Mouse (Mus musculus) testis, adult 2 months (tissue): ENCODE measurements around the gene Krtap10-10. TPM values are rescaled to one million over a fixed set of nuclear protein-coding genes. Genes with fewer than 3 reads are reported as not detected.

Source experiments
- H3K27ac ChIP-seq: fragments of 200-500 bp; 2 replicates; pipeline ENCODE4 v1.5.1; 2012; ENCODE audit warnings: low read depth, low read length; ENCODE audit not compliant: control insufficient read depth, insufficient read depth
- H3K27me3 ChIP-seq: fragments of 200-500 bp; 2 replicates; pipeline ENCODE4 v1.6.1; 2012; ENCODE audit warnings: mild to moderate bottlenecking, low read length, moderate library complexity; ENCODE audit not compliant: control insufficient read depth, insufficient read depth
- H3K36me3 ChIP-seq: fragments of 200-500 bp; 2 replicates; pipeline ENCODE4 v1.6.1; 2012; ENCODE audit warnings: mild to moderate bottlenecking, low read length; ENCODE audit not compliant: control insufficient read depth, insufficient read depth
- H3K4me1 ChIP-seq: fragments of 200-500 bp; 2 replicates; pipeline ENCODE4 v1.6.1; 2012; ENCODE audit warnings: low read length; ENCODE audit not compliant: control insufficient read depth, insufficient read depth
- H3K4me3 ChIP-seq: fragments of 200-500 bp; 2 replicates; pipeline ENCODE4 v1.5.1; 2012; ENCODE audit warnings: low read depth, mild to moderate bottlenecking, low read length, moderate library complexity, mixed read lengths; ENCODE audit not compliant: control insufficient read depth
- CTCF ChIP-seq: fragments of 200-500 bp; IDR thresholded peaks from 2 replicates; pipeline ENCODE4 v1.5.1; 2012; ENCODE audit warnings: low read depth, mild to moderate bottlenecking, inconsistent platforms, low read length, moderate library complexity; ENCODE audit not compliant: control insufficient read depth, insufficient read depth, insufficient replicate concordance
- POLR2A ChIP-seq: fragments of 200-500 bp; IDR thresholded peaks from 2 replicates; pipeline ENCODE4 v1.6.1; 2012; ENCODE audit warnings: low read depth, mild to moderate bottlenecking, inconsistent platforms, low read length, moderate library complexity; ENCODE audit not compliant: control insufficient read depth
- polyA plus RNA-seq: library from polyadenylated mRNA; depleted of rRNA; stranded (reverse); fragments of >200 nt; gene quantifications from 2 replicates; pipeline ENCODE4 v1.2.3, GENCODE M21; 2012; rRNA removed

Gene Krtap10-10
- polyA plus RNA-seq, 1 experiment, result not detected

GRCm38 (mm10) chr10:77867546-77867945 lies 31.8 kb downstream of the Krtap10-10 start:
- Histone ChIP-seq H3K4me1 (no peaks in the 10 kb centered on the region), H3K36me3 (no peaks in the 10 kb centered on the region), H3K27ac (no peak overlapping the region), H3K27me3 (no peaks in the 10 kb centered on the region), H3K4me3 (no peak overlapping the region)
- TF ChIP-seq CTCF (no peak), POLR2A (no peak)

GRCm38 (mm10) chr10:77869651-77870050 lies 33.9 kb downstream of the Krtap10-10 start:
- no peak overlapping the region for H3K4me3 ChIP-seq
- H3K4me1 ChIP-seq, result no peaks in the 10 kb centered on the region
- H3K27me3 ChIP-seq, result no peaks in the 10 kb centered on the region
- H3K27ac ChIP-seq, result no peak overlapping the region
- TF ChIP-seq POLR2A, result no peak
- no peak for TF ChIP-seq CTCF
- no peaks in the 10 kb centered on the region for H3K36me3 ChIP-seq

DNA sequence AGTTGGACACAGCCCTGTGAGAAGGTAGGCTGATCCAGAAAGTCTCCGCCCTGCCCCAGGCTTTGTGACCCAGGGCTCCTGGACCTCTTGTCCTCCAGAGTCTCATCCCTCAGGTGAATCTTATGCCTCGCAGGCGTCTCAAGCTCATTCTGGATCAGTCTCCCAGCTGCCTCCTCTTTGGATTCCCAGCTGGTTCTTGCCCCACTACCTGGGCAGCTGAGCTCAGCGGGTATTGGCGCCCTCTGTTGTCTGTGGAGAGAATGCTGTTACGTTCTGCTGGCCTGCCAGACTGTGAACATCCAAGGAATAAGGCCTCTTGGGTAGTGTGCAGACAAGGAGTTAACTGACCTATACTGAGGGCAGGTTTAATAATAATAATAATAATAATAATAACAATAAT lies 43.2 kb downstream of the Krtap10-10 start:
- H3K27ac ChIP-seq, result no peak overlapping the region
- TF ChIP-seq CTCF (peak; percentile 46; the same call in 1 of the 2 replicates), POLR2A (no peak)
- H3K27me3 ChIP-seq, result no peaks in the 10 kb centered on the region
- H3K36me3 ChIP-seq, result no peaks in the 10 kb centered on the region
- H3K4me1 ChIP-seq, result no peaks in the 10 kb centered on the region; the same call in 1 of the 2 replicates
- H3K4me3 ChIP-seq, result no peak overlapping the region

DNA sequence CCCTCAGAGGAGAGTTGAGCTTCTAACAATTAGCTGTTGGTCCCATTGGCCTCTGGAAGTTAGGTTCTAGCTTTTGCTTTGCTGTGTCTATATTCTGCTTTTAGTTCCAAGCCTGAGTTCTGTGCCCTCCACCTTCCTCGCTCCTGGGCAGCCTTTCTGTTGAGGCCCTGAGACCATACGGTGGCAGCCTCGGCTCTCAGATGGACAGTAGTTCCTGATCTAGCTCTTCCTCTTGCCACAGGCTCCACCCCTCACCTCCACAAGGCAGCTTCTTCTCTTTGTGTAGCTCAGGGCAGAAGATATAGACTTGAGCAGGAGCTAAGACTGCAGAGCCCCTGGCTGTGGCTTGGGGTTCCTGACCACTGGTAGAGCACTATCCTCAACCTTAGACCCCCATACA lies 44.6 kb downstream of the Krtap10-10 start:
- Histone ChIP-seq H3K4me3 (no peak overlapping the region), H3K27ac (no peak overlapping the region), H3K27me3 (no peaks in the 10 kb centered on the region), H3K36me3 (no peaks in the 10 kb centered on the region), H3K4me1 (no peaks in the 10 kb centered on the region; the same call in 1 of the 2 replicates)
- TF ChIP-seq POLR2A, result no peak
- no peak for TF ChIP-seq CTCF

DNA sequence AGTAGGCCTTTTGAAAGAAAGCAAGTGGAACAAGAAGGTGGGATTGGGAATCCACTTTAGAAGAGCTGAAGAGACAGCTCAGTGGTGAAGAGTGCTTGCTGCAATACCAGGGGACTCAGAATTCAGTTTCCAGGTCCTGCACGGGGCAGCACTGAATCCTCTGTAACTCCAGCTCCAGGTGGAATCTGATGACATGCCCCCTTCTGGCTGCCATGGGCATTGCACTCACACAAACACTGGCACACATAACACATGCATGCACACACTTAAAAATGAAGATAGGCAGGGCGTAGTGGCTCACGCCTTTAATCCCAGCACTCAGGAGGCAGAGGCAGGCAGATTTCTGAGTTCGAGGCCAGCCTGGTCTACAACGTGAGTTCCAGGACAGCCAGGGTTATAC lies 46.8 kb downstream of the Krtap10-10 start:
- no peaks in the 10 kb centered on the region for H3K27me3 ChIP-seq
- H3K4me1 ChIP-seq, result no peaks in the 10 kb centered on the region; the same call in 1 of the 2 replicates
- TF ChIP-seq CTCF, result peak; percentile 43; the same call in 1 of the 2 replicates
- TF ChIP-seq POLR2A, result no peak
- H3K27ac ChIP-seq, result no peak overlapping the region
- no peaks in the 10 kb centered on the region for H3K36me3 ChIP-seq
- H3K4me3 ChIP-seq, result no peak overlapping the region

- H3K27ac ChIP-seq, result no peak overlapping the region
- no peak overlapping the region for H3K4me3 ChIP-seq
- H3K4me1 ChIP-seq, result no peaks in the 10 kb centered on the region; the same call in 1 of the 2 replicates
- no peaks in the 10 kb centered on the region for H3K36me3 ChIP-seq
- TF ChIP-seq CTCF (no peak), POLR2A (no peak)
- H3K27me3 ChIP-seq, result no peaks in the 10 kb centered on the region
These were observed 50.4 kb downstream of the Krtap10-10 start for GRCm38 (mm10) chr10:77886007-77886747.

Other genes starting within 250 kb of the Krtap10-10 start
- gene Sumo3, start 229.8 kb upstream of the Krtap10-10 start, polyA plus RNA-seq, result 83.1 and 88.6 TPM in 2 replicates
- gene Gm49325, start 229.8 kb upstream of the Krtap10-10 start, polyA plus RNA-seq, result 0.72 TPM in 1 of 2 replicates, not detected in the other
- gene Ube2g2, start 213.7 kb upstream of the Krtap10-10 start, polyA plus RNA-seq, result 66.1 and 70.3 TPM in 2 replicates
- 0.07 and 0.73 TPM in 2 replicates for gene Tspear, start 149.4 kb upstream of the Krtap10-10 start, polyA plus RNA-seq
- not detected in 2 replicates for gene Gm19402, start 145.2 kb upstream of the Krtap10-10 start, polyA plus RNA-seq
- not detected in 2 replicates for gene Gm9508, start 138.7 kb upstream of the Krtap10-10 start, polyA plus RNA-seq
- not detected in 2 replicates for gene Gm10272, start 129.3 kb upstream of the Krtap10-10 start, polyA plus RNA-seq
- gene Gm10024, start 124.5 kb upstream of the Krtap10-10 start, polyA plus RNA-seq, result not detected in 2 replicates
- not detected in 2 replicates for gene Gm10142, start 120.1 kb upstream of the Krtap10-10 start, polyA plus RNA-seq
- not detected in 2 replicates for gene Krtap12-1, start 115.3 kb upstream of the Krtap10-10 start, polyA plus RNA-seq
- gene Gm10100, start 109.5 kb upstream of the Krtap10-10 start, polyA plus RNA-seq, result not detected in 2 replicates
- gene Gm18596, start 93.3 kb upstream of the Krtap10-10 start, polyA plus RNA-seq, result not detected in 2 replicates
- gene Gm9736, start 84.6 kb upstream of the Krtap10-10 start, polyA plus RNA-seq, result not detected in 2 replicates
- gene Gm3233, start 76.3 kb upstream of the Krtap10-10 start, polyA plus RNA-seq, result not detected in 2 replicates
- gene Gm3238, start 64.6 kb upstream of the Krtap10-10 start, polyA plus RNA-seq, result not detected in 2 replicates
- not detected in 2 replicates for gene Gm7138, start 59.0 kb upstream of the Krtap10-10 start, polyA plus RNA-seq
- not detected in 2 replicates for gene Gm3250, start 53.4 kb upstream of the Krtap10-10 start, polyA plus RNA-seq
- not detected in 2 replicates for gene Gm7137, start 47.7 kb upstream of the Krtap10-10 start, polyA plus RNA-seq
- not detected in 2 replicates for gene Gm9639, start 40.9 kb upstream of the Krtap10-10 start, polyA plus RNA-seq
- gene Gm19668, start 36.8 kb upstream of the Krtap10-10 start, polyA plus RNA-seq, result not detected in 2 replicates
- gene Gm9507, start 24.1 kb upstream of the Krtap10-10 start, polyA plus RNA-seq, result not detected in 2 replicates
- not detected in 2 replicates for gene Gm2696, start 21.3 kb upstream of the Krtap10-10 start, polyA plus RNA-seq
- 1.2 and 1.4 TPM in 2 replicates for gene Krtap10-4, start 8.9 kb upstream of the Krtap10-10 start, polyA plus RNA-seq
- gene Gm36176, start 10.9 kb downstream of the Krtap10-10 start, polyA plus RNA-seq, result not detected in 2 replicates
- not detected in 2 replicates for gene Gm10318, start 16.9 kb downstream of the Krtap10-10 start, polyA plus RNA-seq
- not detected in 2 replicates for gene Gm3285, start 26.0 kb downstream of the Krtap10-10 start, polyA plus RNA-seq
- gene Lrrc3, start 66.6 kb downstream of the Krtap10-10 start, polyA plus RNA-seq, result 0.57 and 1.1 TPM in 2 replicates
- gene Trpm2, start 134.6 kb downstream of the Krtap10-10 start, polyA plus RNA-seq, result 0.17 and 0.30 TPM in 2 replicates
- 61.7 and 72.6 TPM in 2 replicates for gene 1810043G02Rik, start 142.6 kb downstream of the Krtap10-10 start, polyA plus RNA-seq
- 16.3 and 18.3 TPM in 2 replicates for gene Pfkl, start 174.1 kb downstream of the Krtap10-10 start, polyA plus RNA-seq
- gene Dnmt3l, start 206.0 kb downstream of the Krtap10-10 start, polyA plus RNA-seq, result 15.7 and 16.2 TPM in 2 replicates
- 1.7 and 1.8 TPM in 2 replicates for gene Aire, start 207.7 kb downstream of the Krtap10-10 start, polyA plus RNA-seq
- gene Icosl, start 233.4 kb downstream of the Krtap10-10 start, polyA plus RNA-seq, result 2.2 and 3.1 TPM in 2 replicates